Mouse (Mus musculus) spleen, embryonic (tissue): ENCODE data around the gene Ifi209.
"Not testable (repeated sequence)": the region's sequence is repeated elsewhere in the genome, so short reads cannot be mapped to it uniquely, and the experiment has no call there.

ENCODE experiments used
- CTCF ChIA-PET: fragments of 350-600 bp; sonication (Branson Sonifier 250); formaldehyde crosslinking; loops from one replicate; lab custom pipeline; 2022; lab: Charles Lee

The Ifi209 gene

DNA sequence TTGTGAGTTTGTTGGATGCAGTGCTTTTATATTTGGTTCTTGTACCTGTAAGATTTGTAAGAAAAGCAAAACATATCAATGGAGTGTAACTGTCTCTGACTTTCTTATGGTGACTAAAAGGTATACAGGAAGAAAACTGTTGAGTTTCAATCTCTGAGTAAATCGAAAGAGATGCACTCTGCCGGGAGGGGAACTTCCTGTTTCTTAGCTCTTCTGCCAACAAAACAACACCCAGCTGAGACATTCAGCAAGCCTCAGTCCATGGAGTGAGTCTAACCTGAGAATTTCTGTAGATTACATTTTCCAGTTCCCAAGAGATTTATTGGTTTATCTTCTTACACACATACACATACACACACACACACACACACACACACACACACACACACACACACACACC lies at the start of gene Ifi209:
TSS of gene Ifi209 (plus strand) at position 296 of the 400 bp plus-strand sequence.
- CTCF ChIA-PET, result interaction anchor here (0.6 to 0.7 kb wide), 2 partner anchors 95 to 162 kb away, joined by 4 to 9 read pairs; partner anchors contain the start of gene Ifi214

DNA sequence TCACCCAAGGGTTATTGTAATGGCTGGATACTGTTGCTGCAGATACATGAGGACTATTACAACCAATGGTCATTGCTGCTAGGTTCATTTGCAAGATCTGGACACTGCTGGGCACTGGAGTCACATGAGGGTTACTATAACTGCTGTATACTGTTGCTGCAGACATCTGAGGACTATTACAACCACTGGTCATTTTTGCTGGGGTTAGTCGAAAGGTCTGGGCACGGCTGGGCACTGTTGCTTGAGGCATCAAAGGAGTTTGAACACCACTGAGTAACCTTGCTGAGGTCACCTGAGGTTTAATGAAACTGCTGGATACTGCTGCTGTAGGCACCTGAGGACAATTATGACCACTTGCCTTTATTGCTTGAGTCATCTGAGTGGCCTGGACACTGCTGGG lies 41.0 kb upstream of the Ifi209 start:
- CTCF ChIA-PET, result not testable (repeated sequence)

DNA sequence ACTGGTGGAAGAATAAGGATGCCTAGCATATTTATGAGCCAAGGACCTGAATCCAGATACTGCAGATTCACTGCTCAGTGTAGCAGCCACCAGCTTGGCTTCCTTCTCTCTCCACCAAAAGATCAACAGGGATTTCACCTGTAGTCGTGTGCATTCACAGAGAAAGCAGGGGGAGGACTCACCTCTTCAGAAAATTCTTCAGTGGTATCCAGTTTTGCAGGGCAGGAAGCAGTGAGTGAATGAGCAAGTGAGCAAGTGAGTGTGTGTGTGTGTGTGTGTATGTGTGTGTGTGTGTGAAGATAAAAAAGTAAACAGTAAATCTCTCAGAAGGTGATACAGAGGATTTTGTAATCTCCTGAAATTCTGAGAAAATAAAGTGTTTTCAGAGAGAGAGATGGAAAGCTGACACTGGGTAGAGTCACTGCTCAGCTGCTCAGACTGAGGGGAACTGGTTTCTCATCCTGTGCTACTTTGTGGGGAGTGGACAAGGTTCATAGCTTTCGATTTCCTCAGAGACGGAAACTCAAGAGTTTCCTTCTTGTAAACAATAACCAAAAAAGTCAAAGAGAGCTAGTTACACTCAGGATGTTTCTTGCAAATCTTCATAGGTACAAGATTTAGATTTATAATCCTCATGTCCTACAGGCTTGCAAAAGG lies 31.8 kb upstream of the Ifi209 start, which contains the start of gene Ifi213:
TSS of gene Ifi213 (minus strand) at position 437 of the 657 bp plus-strand sequence.
- CTCF ChIA-PET, result not testable (repeated sequence)

GRCm38 (mm10) chr1:173610291-173610690 lies 20.4 kb upstream of the Ifi209 start:
- CTCF ChIA-PET, result not testable (repeated sequence)

GRCm38 (mm10) chr1:173622216-173622615 lies 8.5 kb upstream of the Ifi209 start:
- CTCF ChIA-PET, result not testable (repeated sequence)

DNA sequence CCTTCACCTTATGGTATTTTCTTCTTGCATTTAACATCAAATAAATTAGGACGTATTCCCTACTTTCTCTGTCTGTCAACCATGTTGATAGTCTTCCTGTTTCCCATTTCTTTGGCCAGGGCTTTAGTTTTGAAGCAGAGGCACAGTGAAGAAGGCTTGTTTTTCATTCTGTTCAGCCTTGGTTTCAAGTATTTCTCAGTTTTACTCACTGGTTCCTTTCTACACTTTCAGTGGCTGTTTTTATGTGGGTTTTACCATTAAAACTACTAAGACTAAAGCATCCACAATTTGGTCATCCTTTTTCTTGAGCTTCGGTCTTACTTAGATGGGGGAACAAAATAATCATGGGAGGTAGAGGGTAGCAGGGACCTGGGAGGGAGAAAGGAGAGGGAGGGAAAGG lies 6.7 kb upstream of the Ifi209 start:
- CTCF ChIA-PET, result no interaction called here

DNA sequence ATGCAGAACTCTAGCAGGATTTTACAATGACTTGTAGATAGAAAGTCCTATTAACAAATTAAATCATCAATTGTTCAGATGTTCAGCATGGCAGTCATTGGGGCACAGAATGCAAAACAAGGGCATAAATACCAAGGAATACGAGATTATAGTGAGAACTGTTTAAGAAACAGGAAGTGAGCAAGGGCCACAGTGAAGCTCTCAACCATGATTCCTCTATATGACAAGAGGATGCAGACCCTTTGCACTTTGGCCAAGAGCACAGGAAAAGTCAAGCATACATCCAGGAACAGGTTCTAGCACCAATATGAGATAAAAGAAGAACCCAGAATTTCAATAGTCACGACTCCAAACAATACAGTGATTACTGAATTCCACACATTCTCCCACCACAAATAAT lies 4.0 kb upstream of the Ifi209 start:
- CTCF ChIA-PET, result interaction anchor here (0.6 to 0.7 kb wide), 2 partner anchors 34 to 131 kb away, joined by 3 to 5 read pairs; no protein-coding TSS in a partner anchor

GRCm38 (mm10) chr1:173633969-173634645 lies 3.4 kb downstream of the Ifi209 start:
- CTCF ChIA-PET, result no interaction called here

GRCm38 (mm10) chr1:173645393-173645792 lies 14.7 kb downstream of the Ifi209 start:
- CTCF ChIA-PET, result no interaction called here

DNA sequence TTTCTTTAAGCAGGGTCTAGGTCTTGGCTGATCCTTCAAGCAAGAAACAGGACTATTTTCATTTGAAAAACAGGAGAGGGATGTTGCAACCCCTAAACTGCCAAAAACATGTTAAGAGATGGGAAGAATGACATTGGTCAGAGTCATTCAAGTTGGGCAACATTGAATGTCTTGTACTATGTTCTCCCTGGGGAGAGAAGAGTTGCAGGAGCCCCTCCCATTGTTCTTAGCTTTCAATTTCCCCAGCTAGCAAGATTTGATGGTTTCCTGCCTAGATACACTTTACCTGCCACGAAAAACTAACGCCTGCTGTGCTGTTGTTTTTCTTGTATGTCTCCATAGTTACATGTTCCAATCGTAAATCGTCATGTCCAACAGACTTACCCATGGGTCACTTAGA lies 27.3 kb downstream of the Ifi209 start:
- CTCF ChIA-PET, result no interaction called here

- CTCF ChIA-PET, result not testable (repeated sequence)
Measured at GRCm38 (mm10) chr1:173673458-173674097, 42.9 kb downstream of the Ifi209 start, which contains the start of gene Ifi208. TSS of gene Ifi208 (plus strand) at chr1:173673675.

GRCm38 (mm10) chr1:173678605-173679004 lies 47.9 kb downstream of the Ifi209 start:
- CTCF ChIA-PET, result not testable (repeated sequence)

DNA sequence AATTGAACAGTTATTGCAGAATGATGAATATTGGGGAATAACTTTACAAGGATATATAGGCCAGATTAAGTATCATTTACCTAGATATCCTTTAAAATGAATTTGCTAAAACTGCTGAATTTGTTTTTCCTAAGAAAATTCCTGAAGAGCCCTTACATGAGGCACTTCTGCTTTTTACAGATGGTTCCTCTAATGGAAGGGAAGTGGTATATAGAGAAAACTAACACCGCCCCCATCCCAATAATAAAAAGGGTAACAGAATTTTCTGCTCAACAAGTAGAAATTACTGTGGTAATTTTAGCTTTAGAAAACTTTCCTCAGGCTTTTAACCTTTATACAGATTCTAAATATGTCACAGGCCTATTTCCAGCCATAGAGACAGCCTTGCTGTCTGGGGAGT lies 63.6 kb downstream of the Ifi209 start:
- CTCF ChIA-PET, result no interaction called here
